Mouse (Mus musculus) kidney, embryonic 16.5 days (tissue): ENCODE measurements around the gene Hat1. TPM values are rescaled to one million over a fixed set of nuclear protein-coding genes. Genes with fewer than 3 reads are reported as not detected.

ENCODE experiments used
- ATAC-seq: fragments of 200-750 bp; cut with Nextera tagmentation; 2 replicates; pipeline ENCODE4 v1.8.0; 2017; ENCODE audit warnings: moderate TSS enrichment; ENCODE audit not compliant: low FRiP score, low TSS enrichment
- H3K27ac ChIP-seq: fragments of 300-500 bp; sonication (generic); 2 replicates; pipeline ENCODE4 v1.5.1; 2014; ENCODE audit warnings: low read length
- H3K27me3 ChIP-seq: fragments of 300-500 bp; sonication (generic); 2 replicates; pipeline ENCODE4 v1.6.1; 2014; ENCODE audit warnings: low read length, control low read depth, mixed read lengths; ENCODE audit not compliant: insufficient read depth
- H3K36me3 ChIP-seq: fragments of 300-500 bp; sonication (generic); 2 replicates; pipeline ENCODE4 v1.6.1; 2014; ENCODE audit warnings: low read length, control low read depth, mixed read lengths; ENCODE audit not compliant: insufficient read depth
- H3K4me1 ChIP-seq: fragments of 300-500 bp; sonication (generic); 2 replicates; pipeline ENCODE4 v1.6.1; 2014; ENCODE audit warnings: low read length, control low read depth, mixed read lengths; ENCODE audit not compliant: insufficient read depth
- H3K4me2 ChIP-seq: fragments of 300-500 bp; sonication (generic); replicated peaks from 2 replicates; pipeline ENCODE4 v1.6.1; 2014; ENCODE audit warnings: low read depth, low read length
- H3K4me3 ChIP-seq: fragments of 300-500 bp; sonication (generic); 2 replicates; pipeline ENCODE4 v1.5.1; 2014; ENCODE audit warnings: mild to moderate bottlenecking, low read length
- H3K9ac ChIP-seq: fragments of 300-500 bp; sonication (generic); replicated peaks from 2 replicates; pipeline ENCODE4 v1.6.1; 2014; ENCODE audit warnings: low read length
- H3K9me3 ChIP-seq: fragments of 300-500 bp; sonication (generic); 2 replicates; pipeline ENCODE4 v1.6.1; 2016; ENCODE audit warnings: low read length, control low read depth
- WGBS: fragments of 180-500 bp; shearing (Covaris S2); extraction: QIAGEN DNeasy Blood & Tissue Kit; methylation state at CpG from one replicate; pipeline ENCODE4 v1.1.7; 2014; 5-methylcytosine and 5-hydroxymethylcytosine counted together
- polyA plus RNA-seq: library from polyadenylated mRNA; unstranded; fragments of >200 nt; fragmentation: Nextera tagmentation; extraction: Ambion mirVana; gene quantifications from 2 replicates; pipeline ENCODE4 v1.2.1, GENCODE M21; 2015

Gene Hat1
- polyA plus RNA-seq, 1 experiment from 2014 or later = 129 TPM

- Histone ChIP-seq H3K9me3 (no peaks in the 10 kb centered on the region), H3K36me3 (no peaks in the 10 kb centered on the region), H3K9ac (no peak overlapping the region), H3K27ac (no peak overlapping the region), H3K27me3 (no peaks in the 10 kb centered on the region), H3K4me2 (no peak overlapping the region), H3K4me1 (no peaks in the 10 kb centered on the region), H3K4me3 (no peak overlapping the region)
- ATAC-seq = no peak
- WGBS = 83% methylated on average over 1 of the region's 1 CpGs
Measured at GRCm38 (mm10) chr2:71459659-71460058, 70.9 kb downstream of the Hat1 start.

GRCm38 (mm10) chr2:71461139-71461538 lies 72.4 kb downstream of the Hat1 start:
- WGBS = 71% methylated on average over 6 of the region's 6 CpGs
- Histone ChIP-seq H3K27me3 (no peaks in the 10 kb centered on the region), H3K27ac (no peak overlapping the region), H3K9me3 (no peaks in the 10 kb centered on the region), H3K9ac (no peak overlapping the region), H3K4me3 (no peak overlapping the region), H3K4me2 (no peak overlapping the region), H3K36me3 (no peaks in the 10 kb centered on the region), H3K4me1 (no peaks in the 10 kb centered on the region)
- no peak for ATAC-seq

GRCm38 (mm10) chr2:71461589-71461988 lies 72.8 kb downstream of the Hat1 start:
- Histone ChIP-seq H3K27me3 (no peaks in the 10 kb centered on the region), H3K9me3 (no peaks in the 10 kb centered on the region), H3K9ac (no peak overlapping the region), H3K4me2 (no peak overlapping the region), H3K36me3 (no peaks in the 10 kb centered on the region), H3K27ac (no peak overlapping the region), H3K4me1 (peaks cover 4% of the 10 kb centered on the region; the same call in 1 of the 2 replicates), H3K4me3 (no peak overlapping the region)
- no peak for ATAC-seq
- WGBS = 70% methylated on average over 7 of the region's 7 CpGs

GRCm38 (mm10) chr2:71462066-71462465 lies 73.3 kb downstream of the Hat1 start:
- peaks cover 8% of the 10 kb centered on the region for H3K4me1 ChIP-seq
- H3K27me3 ChIP-seq = no peaks in the 10 kb centered on the region
- no peak for ATAC-seq
- no peak overlapping the region for H3K27ac ChIP-seq
- H3K9ac ChIP-seq = no peak overlapping the region
- H3K9me3 ChIP-seq = no peaks in the 10 kb centered on the region
- H3K36me3 ChIP-seq = no peaks in the 10 kb centered on the region
- 83% methylated on average over 4 of the region's 4 CpGs for WGBS
- H3K4me3 ChIP-seq = no peak overlapping the region
- H3K4me2 ChIP-seq = no peak overlapping the region

- 80% methylated on average over 3 of the region's 3 CpGs for WGBS
- no peak for ATAC-seq
Measured at GRCm38 (mm10) chr2:71462553-71462952, 73.8 kb downstream of the Hat1 start.

GRCm38 (mm10) chr2:71466103-71466502 lies 77.3 kb downstream of the Hat1 start:
- H3K9ac ChIP-seq = no peak overlapping the region
- H3K4me1 ChIP-seq = peaks cover 14% of the 10 kb centered on the region
- peak; percentile 46; the same call in 1 of the 2 replicates for ATAC-seq
- no peaks in the 10 kb centered on the region for H3K36me3 ChIP-seq
- WGBS = 23% methylated on average over 5 of the region's 6 CpGs
- no peak overlapping the region for H3K4me3 ChIP-seq
- H3K27me3 ChIP-seq = no peaks in the 10 kb centered on the region
- no peak overlapping the region for H3K27ac ChIP-seq
- H3K9me3 ChIP-seq = no peaks in the 10 kb centered on the region
- no peak overlapping the region for H3K4me2 ChIP-seq

More at GRCm38 (mm10) chr2:71462553-71462952, 73.8 kb downstream of the Hat1 start:
- Histone ChIP-seq H3K9me3 (no peaks in the 10 kb centered on the region), H3K4me1 (peaks cover 13% of the 10 kb centered on the region), H3K36me3 (no peaks in the 10 kb centered on the region), H3K4me2 (no peak overlapping the region), H3K27ac (no peak overlapping the region), H3K27me3 (no peaks in the 10 kb centered on the region), H3K4me3 (no peak overlapping the region), H3K9ac (no peak overlapping the region)

- Histone ChIP-seq H3K27me3 (no peaks in the 10 kb centered on the region), H3K4me3 (no peak overlapping the region), H3K4me1 (peaks cover 14% of the 10 kb centered on the region), H3K4me2 (no peak overlapping the region), H3K9ac (no peak overlapping the region), H3K27ac (no peak overlapping the region), H3K9me3 (no peaks in the 10 kb centered on the region), H3K36me3 (no peaks in the 10 kb centered on the region)
- 39% methylated on average over 11 of the region's 11 CpGs for WGBS
- ATAC-seq = no peak; the same call in 1 of the 2 replicates
Measured at GRCm38 (mm10) chr2:71466861-71467450, 78.2 kb downstream of the Hat1 start.

GRCm38 (mm10) chr2:71471094-71471493 lies 82.3 kb downstream of the Hat1 start:
- Histone ChIP-seq H3K4me2 (no peak overlapping the region), H3K27ac (no peak overlapping the region), H3K27me3 (no peaks in the 10 kb centered on the region), H3K9ac (no peak overlapping the region), H3K9me3 (no peaks in the 10 kb centered on the region), H3K4me1 (peaks cover 26% of the 10 kb centered on the region), H3K4me3 (no peak overlapping the region), H3K36me3 (no peaks in the 10 kb centered on the region)
- 87% methylated on average over 6 of the region's 6 CpGs for WGBS
- ATAC-seq = no peak

GRCm38 (mm10) chr2:71473830-71474229 lies 85.1 kb downstream of the Hat1 start:
- no peak for ATAC-seq
- no peaks in the 10 kb centered on the region for H3K36me3 ChIP-seq
- no peak overlapping the region for H3K4me3 ChIP-seq
- H3K27ac ChIP-seq = no peak overlapping the region
- H3K4me1 ChIP-seq = peaks cover 12% of the 10 kb centered on the region
- H3K9me3 ChIP-seq = peaks cover 4% of the 10 kb centered on the region; the same call in 1 of the 2 replicates
- H3K9ac ChIP-seq = no peak overlapping the region
- 37% methylated on average over 7 of the region's 7 CpGs for WGBS
- no peaks in the 10 kb centered on the region for H3K27me3 ChIP-seq
- H3K4me2 ChIP-seq = no peak overlapping the region

- Histone ChIP-seq H3K9ac (no peak overlapping the region), H3K4me1 (peaks cover 12% of the 10 kb centered on the region), H3K36me3 (no peaks in the 10 kb centered on the region), H3K9me3 (peaks cover 4% of the 10 kb centered on the region; the same call in 1 of the 2 replicates), H3K27me3 (no peaks in the 10 kb centered on the region), H3K27ac (no peak overlapping the region), H3K4me2 (no peak overlapping the region), H3K4me3 (no peak overlapping the region)
- ATAC-seq = no peak
- 22% methylated on average over 7 of the region's 7 CpGs for WGBS
Measured at GRCm38 (mm10) chr2:71474345-71474744, 85.6 kb downstream of the Hat1 start.
